Mouse (Mus musculus) cortical plate, adult 2 months (tissue): ENCODE measurements at regions not wholly inside any gene's neighbourhood (a gene's known extent, or its start where the extent isn't known, plus 50 kb on each side); places are given as distances from the start of the nearest gene placed in this dataset.

Source experiments
- H3K27ac ChIP-seq: fragments of 200-500 bp; 2 replicates; pipeline ENCODE4 v1.5.1; 2012; ENCODE audit warnings: low read length, control low read depth, inconsistent platforms; ENCODE audit not compliant: insufficient read depth
- H3K4me1 ChIP-seq: fragments of 200-500 bp; 2 replicates; pipeline ENCODE4 v1.6.1; 2011; ENCODE audit warnings: low read length; ENCODE audit not compliant: control insufficient read depth, insufficient read depth
- H3K4me3 ChIP-seq: fragments of 200-500 bp; 2 replicates; pipeline ENCODE4 v1.5.1; 2011; ENCODE audit warnings: mild to moderate bottlenecking, low read length, control low read depth; ENCODE audit not compliant: insufficient read depth
- CTCF ChIP-seq: fragments of 200-500 bp; IDR thresholded peaks from 2 replicates; pipeline ENCODE4 v1.5.1; 2011; ENCODE audit warnings: mild to moderate bottlenecking, control low read depth, low read length; ENCODE audit not compliant: insufficient read depth; ENCODE audit errors: extremely low read depth
- POLR2A ChIP-seq: fragments of 200-500 bp; IDR thresholded peaks from 2 replicates; pipeline ENCODE4 v1.6.1; 2011; ENCODE audit warnings: mild to moderate bottlenecking, low read length, control low read depth; ENCODE audit not compliant: insufficient read depth; ENCODE audit errors: extremely low read depth

GRCm38 (mm10) chr3:144137483-144137882 is 67.5 kb downstream of the Lmo4 start:
- H3K4me3 ChIP-seq, result no peak overlapping the region
- no peaks in the 10 kb centered on the region for H3K4me1 ChIP-seq
- no peak for TF ChIP-seq POLR2A
- TF ChIP-seq CTCF, result no peak
- no peak overlapping the region for H3K27ac ChIP-seq

DNA sequence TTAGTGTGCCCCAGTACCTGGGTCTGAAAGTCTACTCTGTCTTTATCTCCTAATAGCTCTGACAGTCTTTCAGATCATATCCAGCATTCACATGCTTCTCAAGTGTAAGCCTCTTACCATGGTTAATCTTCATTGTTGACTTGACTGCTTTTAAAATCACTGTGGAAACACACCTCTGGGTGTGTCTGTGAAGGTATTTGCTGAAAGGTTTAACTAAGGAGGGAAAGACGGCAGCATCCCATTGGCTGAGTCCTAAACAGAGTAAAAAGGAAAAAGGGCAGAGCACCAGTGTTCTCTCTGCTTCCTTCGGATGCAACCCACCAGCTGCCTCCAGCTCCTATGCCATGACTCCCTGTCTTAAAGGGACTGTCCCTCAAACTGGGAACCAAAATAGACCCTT is 68.6 kb downstream of the Lmo4 start:
- Histone ChIP-seq H3K4me1 (no peaks in the 10 kb centered on the region), H3K4me3 (no peak overlapping the region), H3K27ac (no peak overlapping the region)
- TF ChIP-seq POLR2A (no peak), CTCF (no peak)

DNA sequence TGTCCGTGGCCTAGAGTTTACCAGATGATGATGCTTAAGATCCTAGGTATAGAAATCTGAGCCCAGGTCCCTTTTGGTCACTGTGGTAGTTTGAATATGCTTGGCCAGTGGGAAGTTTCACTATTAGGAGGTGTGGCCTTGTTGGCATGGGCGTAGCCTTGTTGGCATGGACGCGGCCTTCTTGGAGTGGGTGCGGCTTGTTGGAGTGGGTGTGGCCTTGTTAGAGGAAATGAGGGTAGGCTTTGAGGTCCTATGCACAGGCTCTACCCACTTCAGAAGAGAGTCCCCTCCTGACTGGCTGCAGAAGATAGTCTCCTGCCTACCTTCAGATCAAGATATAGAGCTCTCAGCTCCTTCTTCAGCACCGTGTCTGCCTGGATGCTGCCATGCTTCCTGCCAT is 69.4 kb downstream of the Lmo4 start:
- no peak overlapping the region for H3K27ac ChIP-seq
- no peaks in the 10 kb centered on the region for H3K4me1 ChIP-seq
- no peak overlapping the region for H3K4me3 ChIP-seq
- no peak for TF ChIP-seq POLR2A
- no peak for TF ChIP-seq CTCF

- TF ChIP-seq POLR2A (no peak), CTCF (no peak)
- no peak overlapping the region for H3K27ac ChIP-seq
- no peak overlapping the region for H3K4me3 ChIP-seq
- H3K4me1 ChIP-seq, result no peaks in the 10 kb centered on the region
Observed at GRCm38 (mm10) chr3:144128042-144128441, 77.0 kb downstream of the Lmo4 start.

GRCm38 (mm10) chr3:144124353-144124752 is 80.7 kb downstream of the Lmo4 start:
- H3K4me1 ChIP-seq, result no peaks in the 10 kb centered on the region
- no peak overlapping the region for H3K4me3 ChIP-seq
- no peak for TF ChIP-seq POLR2A
- no peak for TF ChIP-seq CTCF

DNA sequence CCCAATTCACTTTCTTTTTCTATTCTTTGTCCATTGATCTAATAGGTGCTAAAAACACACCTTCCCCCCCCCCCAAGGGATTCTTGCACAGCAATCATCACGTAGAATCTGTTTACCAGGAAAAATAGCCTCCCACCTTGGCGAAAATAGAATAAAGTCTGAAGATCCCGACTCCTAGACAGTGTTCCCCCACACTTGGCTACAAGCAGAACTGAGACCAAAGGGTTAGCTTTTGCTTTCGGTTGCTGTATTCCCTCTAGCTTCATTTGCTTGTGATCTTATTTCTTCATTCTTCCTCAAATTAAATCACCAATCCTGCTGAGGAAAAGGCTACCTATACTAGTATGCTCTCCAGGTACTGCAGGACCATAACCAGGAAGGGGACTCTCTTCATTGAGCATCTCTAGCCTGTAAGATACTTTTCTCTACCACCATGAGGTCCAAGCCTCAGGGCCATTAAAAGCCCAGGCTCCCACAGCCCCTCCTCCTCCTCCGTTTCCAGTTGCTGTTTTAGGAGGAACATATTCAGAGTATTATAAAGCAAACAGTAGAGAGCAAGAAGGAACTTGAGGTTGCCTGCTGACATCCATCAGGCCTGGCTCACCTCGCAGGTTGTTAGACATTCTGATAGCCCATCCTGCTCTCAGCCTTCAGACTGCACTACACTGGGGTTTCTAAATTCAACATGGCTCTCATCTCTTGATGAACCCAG is 81.5 kb downstream of the Lmo4 start:
- TF ChIP-seq CTCF (no peak), POLR2A (no peak)
- Histone ChIP-seq H3K4me3 (no peak overlapping the region), H3K27ac (no peak overlapping the region), H3K4me1 (no peaks in the 10 kb centered on the region)

More at GRCm38 (mm10) chr3:144124353-144124752, 80.7 kb downstream of the Lmo4 start:
- no peak overlapping the region for H3K27ac ChIP-seq

DNA sequence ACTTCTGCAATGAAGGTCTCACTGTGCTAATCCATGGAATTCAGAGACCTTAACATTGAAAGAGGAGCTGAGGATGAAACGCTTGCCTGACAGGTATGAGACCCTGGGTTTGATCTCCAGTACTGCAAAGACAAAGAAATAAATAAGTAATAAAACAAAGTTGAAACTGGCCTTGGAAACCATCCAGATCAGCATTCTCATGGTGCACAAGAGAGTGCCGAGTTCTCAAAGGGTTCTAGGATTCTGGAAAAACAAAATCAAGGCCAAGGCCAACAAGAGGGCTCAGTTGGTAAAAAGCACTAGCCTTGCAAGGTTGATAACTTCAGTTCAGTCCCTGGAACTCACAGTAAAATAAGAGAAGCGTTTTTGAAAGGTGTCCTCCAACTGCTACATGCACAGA is 85.9 kb downstream of the Lmo4 start:
- no peaks in the 10 kb centered on the region for H3K4me1 ChIP-seq
- no peak overlapping the region for H3K27ac ChIP-seq
- no peak overlapping the region for H3K4me3 ChIP-seq
- TF ChIP-seq POLR2A (no peak), CTCF (no peak)

DNA sequence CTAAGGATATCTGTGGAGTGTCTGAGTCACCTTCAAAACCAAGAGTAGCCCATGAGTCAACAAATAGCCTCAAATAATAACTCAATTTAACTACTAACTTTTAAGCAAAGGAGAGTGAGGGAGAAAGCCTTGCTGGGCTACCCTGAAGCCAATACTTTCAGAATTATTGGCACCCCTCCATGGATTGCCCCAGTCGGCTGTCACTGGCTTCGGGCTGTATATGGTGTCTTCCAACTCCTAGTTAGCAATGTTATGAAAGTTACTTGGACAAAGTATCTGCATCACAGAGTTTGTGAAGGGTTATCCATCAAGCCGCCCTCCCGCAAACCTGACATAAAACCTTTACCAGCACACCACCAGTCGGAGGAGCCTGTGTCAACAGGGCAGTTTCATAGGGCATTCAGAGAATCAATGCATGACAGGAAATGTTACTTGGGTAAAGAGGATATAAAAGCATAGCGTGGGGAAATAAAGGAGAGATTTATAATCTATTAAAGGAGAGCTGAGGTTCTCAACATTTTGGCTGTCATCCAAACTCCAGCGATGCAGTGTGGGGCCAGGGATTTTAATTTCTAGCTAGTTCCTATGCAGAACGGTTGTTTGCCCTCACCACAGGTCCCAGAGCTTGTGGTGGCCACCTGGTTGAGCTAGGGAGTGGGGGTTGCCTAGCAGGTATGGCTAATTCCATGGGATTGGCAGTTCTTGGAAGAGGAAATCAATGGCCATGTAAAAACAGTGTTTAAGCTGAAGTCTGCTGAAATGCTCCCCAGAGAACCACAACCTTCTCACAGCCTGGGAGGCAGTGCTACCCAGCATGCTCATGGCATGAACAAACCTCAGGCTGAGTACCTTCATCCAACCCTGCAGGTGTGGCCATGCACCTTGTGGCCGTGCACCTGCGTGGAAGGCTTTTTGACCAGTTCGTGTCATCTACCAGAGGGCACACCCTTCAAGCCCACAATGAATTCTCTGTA is 91.1 kb downstream of the Lmo4 start:
- TF ChIP-seq CTCF, result no peak
- TF ChIP-seq POLR2A, result no peak
- Histone ChIP-seq H3K27ac (no peak overlapping the region), H3K4me3 (no peak overlapping the region), H3K4me1 (no peaks in the 10 kb centered on the region)

DNA sequence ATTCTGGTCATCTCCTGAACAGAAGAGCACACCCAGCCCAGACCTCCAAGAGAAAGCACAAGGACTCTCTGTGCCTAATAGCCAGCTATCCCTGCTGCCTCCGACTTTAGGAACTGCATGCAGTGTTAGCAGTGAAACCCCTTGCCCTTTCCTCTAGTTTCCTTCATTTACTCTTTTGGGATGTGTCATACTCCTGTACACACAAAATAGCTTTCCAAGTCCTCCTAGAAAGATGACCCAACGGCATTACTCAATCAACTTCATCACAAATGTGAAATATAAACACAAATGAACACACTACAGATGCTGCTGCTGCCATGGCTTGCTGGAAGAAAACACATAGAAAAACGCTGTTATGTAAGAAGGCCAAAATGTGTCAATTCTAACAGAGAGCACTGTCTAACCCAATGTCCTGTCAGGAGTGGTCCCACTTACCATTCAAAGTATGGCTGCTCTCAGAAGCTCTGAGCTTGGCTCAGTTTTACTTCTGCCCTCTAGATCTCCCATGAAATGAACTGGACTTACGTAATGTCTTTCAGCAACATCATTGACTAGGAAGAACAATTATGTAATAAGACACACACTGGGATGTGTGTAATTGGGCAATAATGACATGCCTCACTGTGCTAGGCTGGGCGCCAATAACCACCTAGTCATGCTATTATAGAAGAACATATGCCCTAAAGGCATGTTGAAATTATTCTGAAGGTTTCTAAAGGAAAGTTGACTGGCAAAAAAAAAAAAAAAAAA is 94.5 kb downstream of the Lmo4 start:
- TF ChIP-seq POLR2A (no peak), CTCF (no peak)
- Histone ChIP-seq H3K27ac (no peak overlapping the region), H3K4me3 (no peak overlapping the region), H3K4me1 (peaks cover 2% of the 10 kb centered on the region; the same call in 1 of the 2 replicates)
